Mouse (Mus musculus): ENCODE measurements around the gene Ssbp3. TPM values are rescaled to one million over a fixed set of nuclear protein-coding genes. Genes with fewer than 3 reads are reported as not detected.

Ssbp3 gene
- polyA plus RNA-seq, 1 experiment from 2014 or later = 119 TPM

DNA sequence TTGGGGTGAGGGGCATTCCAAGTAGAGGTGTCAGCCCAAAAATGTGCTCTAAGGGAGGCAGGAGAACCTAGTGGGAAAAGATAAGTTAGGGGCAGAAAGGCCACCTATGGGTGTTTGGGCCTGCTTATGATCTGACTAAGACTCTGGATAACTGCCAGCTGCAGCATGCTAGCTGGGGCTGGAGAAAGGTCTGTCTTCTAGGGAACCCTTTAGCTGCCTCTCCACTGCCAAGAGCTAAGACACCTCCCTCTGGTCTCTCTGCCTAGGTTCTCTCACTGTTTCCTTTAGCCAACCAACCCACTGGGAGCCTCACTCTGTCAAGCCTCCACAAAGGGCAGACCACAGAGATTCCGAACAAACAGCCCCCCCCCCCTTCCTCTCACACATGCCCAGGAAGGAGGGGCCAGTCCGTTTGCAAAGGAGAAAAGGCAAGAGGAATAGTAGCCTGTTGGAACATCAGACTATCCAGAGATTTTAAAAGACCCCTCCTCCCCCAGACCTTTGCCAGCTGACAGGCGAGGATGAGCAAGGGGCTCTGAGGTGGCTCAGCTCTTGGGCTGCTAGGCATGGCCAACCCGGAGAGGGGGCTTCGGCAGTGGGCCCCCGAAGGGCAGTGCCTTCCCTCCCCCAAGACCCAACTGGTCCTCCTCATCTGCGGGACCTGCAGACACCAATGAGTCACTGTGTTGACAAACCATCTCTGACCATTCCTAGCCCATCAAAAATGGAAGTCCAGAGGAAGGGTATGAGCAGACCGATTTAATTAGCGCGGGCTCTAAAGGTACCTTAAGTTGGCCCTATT, 1.4 kb upstream of the Ssbp3 start:
- H3K27me3 ChIP-seq (ENCODE audit: low read depth, poor library complexity, severe bottlenecking) = no peaks in the 10 kb centered on the region
- H3K4me3 ChIP-seq = peak overlapping the region; percentile 90
- peak overlapping the region; percentile 99 for H3K27ac ChIP-seq (replicated peaks)
- WGBS = 7% methylated on average over 10 of the region's 10 CpGs
- peaks cover 13% of the 10 kb centered on the region for H3K36me3 ChIP-seq
- H3K4me1 ChIP-seq = peaks cover 59% of the 10 kb centered on the region
- DNase-seq (ENCODE audit: low spot score) = peak; percentile 66
- no peaks in the 10 kb centered on the region for H3K9me3 ChIP-seq (replicated peaks)

DNA sequence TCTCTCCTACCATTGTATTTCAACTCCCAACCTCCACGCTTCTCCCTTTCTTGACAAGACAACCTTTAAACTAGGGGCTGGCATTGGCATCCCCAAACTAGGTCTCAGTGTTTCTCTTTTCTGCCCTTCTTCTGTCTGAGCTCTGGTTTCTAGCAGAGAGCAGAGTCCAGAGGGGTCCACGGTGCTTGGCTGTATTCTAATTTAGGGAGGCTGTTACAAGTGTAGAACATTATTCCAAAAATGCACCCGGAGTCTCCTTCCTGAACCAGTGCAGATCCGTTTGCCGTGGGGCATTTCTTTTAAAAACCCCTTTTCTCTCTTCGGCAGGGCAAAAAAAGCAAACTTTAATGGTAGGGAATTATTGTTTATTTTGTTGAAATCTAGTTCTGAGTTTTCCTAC, 704 bp upstream of the Ssbp3 start:
- 2% methylated on average over 6 of the region's 6 CpGs for WGBS
- Histone ChIP-seq H3K27me3 (ENCODE audit: low read depth, poor library complexity, severe bottlenecking) (no peaks in the 10 kb centered on the region), H3K27ac (replicated peaks) (peak overlapping the region; percentile 99), H3K9me3 (replicated peaks) (no peaks in the 10 kb centered on the region), H3K4me1 (peaks cover 66% of the 10 kb centered on the region), H3K36me3 (peaks cover 20% of the 10 kb centered on the region), H3K4me3 (peak overlapping the region; percentile 90)
- DNase-seq (ENCODE audit: low spot score) = peak; percentile 41

DNA sequence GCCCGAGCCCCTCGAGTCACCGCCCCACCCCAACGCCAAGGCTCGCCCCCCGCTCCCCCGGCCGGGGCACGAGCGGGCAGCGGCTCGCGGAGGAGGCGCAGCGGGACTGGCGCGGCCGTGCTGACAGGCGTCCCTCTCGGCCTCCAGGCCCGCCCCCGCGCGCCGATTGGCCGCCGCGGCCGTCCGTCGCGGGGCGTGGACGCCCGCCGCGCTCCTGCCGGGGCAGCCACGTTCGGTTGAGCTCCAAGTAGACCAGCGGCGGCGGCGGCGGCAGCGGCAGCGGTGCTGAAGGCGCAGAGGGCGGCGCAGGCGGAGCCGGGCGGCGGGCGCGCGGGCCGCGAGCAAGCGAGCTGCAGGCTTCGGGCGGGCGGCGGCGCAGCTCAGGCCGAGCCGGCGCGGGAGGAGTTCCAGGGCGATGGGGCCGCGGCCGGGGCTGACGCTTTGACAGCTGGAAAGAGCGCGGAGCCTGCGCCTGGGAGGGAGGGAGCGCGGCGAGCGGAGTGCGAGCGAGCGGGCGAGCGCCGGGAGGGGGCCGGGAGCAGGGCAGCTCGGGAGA, 823 bp downstream of the Ssbp3 start:
- H3K4me1 ChIP-seq = peaks cover 78% of the 10 kb centered on the region
- H3K9me3 ChIP-seq (replicated peaks) = no peaks in the 10 kb centered on the region
- 2% methylated on average over 89 of the region's 89 CpGs for WGBS
- peaks cover 35% of the 10 kb centered on the region for H3K36me3 ChIP-seq
- peak overlapping the region; percentile 99 for H3K27ac ChIP-seq (replicated peaks)
- H3K27me3 ChIP-seq (ENCODE audit: low read depth, poor library complexity, severe bottlenecking) = no peaks in the 10 kb centered on the region
- peak; percentile 92 for DNase-seq (ENCODE audit: low spot score)
- H3K4me3 ChIP-seq = peak overlapping the region; percentile 90

DNA sequence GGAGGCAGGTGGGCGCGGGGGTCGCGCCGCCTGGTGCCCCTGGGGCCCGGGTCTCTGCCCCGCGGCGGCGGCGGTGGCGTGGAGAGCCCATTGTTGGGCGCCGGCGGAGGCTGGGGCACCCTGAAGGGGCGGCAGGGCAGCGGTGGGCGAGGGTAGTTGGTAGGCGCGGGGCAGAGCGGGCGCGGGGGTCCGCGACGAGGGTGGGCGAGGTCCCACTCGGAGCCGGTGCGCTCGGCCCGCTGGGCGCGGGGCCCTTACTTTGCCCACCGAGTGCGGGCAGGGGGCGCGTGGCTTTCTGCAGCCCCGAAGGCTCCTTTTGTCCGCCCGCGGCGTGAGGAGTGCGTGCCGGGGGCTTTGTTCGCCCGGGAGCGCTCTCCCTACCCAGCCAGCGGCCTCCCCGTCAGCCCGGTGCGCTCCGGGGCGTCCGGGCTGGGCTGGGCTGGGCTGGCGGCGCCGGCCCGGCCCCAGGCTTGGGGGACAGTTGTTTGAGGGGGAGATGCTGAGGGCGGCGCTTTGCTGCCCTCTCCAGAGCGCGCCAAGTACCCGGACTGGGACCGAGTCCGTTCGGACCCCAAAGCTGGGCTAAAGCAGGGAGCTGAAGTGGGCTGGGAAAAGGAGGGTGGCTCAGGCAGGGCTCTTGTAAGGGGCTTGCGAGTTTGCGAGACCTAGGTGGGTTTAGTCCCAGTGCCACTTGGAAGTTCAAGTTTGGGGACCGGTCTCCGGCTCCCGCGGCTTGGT, 1.6 kb downstream of the Ssbp3 start:
- peak; percentile 62 for DNase-seq (ENCODE audit: low spot score)
- under 1% methylated on average over 73 of the region's 73 CpGs for WGBS
- Histone ChIP-seq H3K36me3 (peaks cover 43% of the 10 kb centered on the region), H3K9me3 (replicated peaks) (no peaks in the 10 kb centered on the region), H3K27me3 (ENCODE audit: low read depth, poor library complexity, severe bottlenecking) (no peaks in the 10 kb centered on the region), H3K4me1 (peaks cover 75% of the 10 kb centered on the region), H3K4me3 (peak overlapping the region; percentile 90), H3K27ac (replicated peaks) (peak overlapping the region; percentile 99)

DNA sequence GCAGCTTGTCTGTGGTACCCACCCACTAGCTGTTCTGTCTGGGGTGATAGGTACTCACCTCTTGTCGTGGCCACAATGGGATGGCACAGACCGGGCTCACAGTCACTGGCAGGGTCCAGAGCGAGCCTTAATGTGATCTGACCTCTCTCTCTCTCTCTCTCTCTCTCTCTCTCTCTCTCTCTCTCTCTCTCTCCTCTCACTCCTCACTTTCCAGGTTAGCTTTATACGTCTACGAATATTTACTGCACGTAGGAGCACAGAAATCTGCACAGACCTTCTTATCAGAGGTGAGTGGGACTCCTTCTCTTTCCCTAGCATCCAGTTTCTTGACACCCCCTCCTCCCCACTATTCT, 2.2 kb downstream of the Ssbp3 start:
- no peak for DNase-seq (ENCODE audit: low spot score)
- peak overlapping the region; percentile 99 for H3K27ac ChIP-seq (replicated peaks)
- peaks cover 73% of the 10 kb centered on the region for H3K4me1 ChIP-seq
- WGBS = 4% methylated on average over 6 of the region's 6 CpGs
- peaks cover 48% of the 10 kb centered on the region for H3K36me3 ChIP-seq
- no peaks in the 10 kb centered on the region for H3K9me3 ChIP-seq (replicated peaks)
- no peaks in the 10 kb centered on the region for H3K27me3 ChIP-seq (ENCODE audit: low read depth, poor library complexity, severe bottlenecking)
- H3K4me3 ChIP-seq = peak overlapping the region; percentile 90

DNA sequence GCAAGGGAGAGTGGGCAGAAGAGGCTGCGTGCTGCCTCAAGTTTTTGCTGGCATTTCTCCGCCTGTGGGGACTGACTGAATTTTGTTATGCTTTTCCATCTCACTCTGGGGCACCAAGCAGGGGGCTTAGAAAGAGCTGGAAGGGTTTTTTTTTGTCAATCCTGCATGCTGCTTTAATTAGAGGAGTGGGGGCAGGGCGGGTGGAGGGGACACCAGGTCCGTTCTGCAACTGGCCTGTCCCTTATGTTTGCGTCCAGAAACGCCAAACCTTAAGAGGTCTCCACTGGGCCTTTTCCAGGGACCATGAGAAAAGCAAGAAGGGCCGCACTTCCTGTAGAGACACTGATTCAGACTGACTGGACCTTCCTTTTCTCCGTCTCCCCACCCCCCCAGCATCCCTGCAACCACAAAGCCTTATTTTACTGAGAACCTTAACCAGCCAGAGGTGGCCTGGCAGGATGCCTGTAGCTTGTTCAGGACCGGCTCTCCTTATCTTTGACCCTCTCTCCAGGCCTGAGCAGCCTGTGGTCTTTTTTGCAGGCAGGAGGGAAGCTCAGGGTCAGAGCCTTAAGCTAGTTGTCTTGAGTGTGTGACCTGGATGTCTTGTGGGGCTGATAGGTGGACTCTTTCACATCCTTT, 3.0 kb downstream of the Ssbp3 start:
- Histone ChIP-seq H3K27me3 (ENCODE audit: low read depth, poor library complexity, severe bottlenecking) (no peaks in the 10 kb centered on the region), H3K36me3 (peaks cover 57% of the 10 kb centered on the region), H3K4me1 (peaks cover 68% of the 10 kb centered on the region), H3K4me3 (peak overlapping the region; percentile 90), H3K27ac (replicated peaks) (peak overlapping the region; percentile 99), H3K9me3 (replicated peaks) (no peaks in the 10 kb centered on the region)
- 27% methylated on average over 9 of the region's 9 CpGs for WGBS
- DNase-seq (ENCODE audit: low spot score) = no peak

DNA sequence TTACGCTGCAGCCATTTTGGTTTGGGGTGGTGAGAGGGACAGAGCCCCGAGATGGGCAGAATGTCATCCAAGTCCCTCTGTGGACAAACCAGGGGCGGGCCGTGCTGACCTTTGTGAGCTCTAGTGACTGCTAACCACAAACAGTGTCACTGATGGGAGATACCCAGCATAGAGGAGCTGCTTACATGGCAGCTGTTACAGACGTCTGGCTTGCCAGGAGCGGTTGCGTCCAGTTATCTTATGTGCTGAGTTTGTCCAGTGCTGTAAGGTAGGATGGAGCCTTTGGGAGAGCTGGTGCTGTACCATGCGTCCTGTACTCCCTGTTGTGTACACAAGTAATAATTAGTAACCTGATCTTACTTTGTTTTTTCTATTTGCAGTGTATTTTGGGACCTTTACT, 4.8 kb downstream of the Ssbp3 start:
- H3K36me3 ChIP-seq = peaks cover 74% of the 10 kb centered on the region
- DNase-seq (ENCODE audit: low spot score) = no peak
- peaks cover 62% of the 10 kb centered on the region for H3K4me1 ChIP-seq
- 82% methylated on average over 8 of the region's 8 CpGs for WGBS
- H3K27me3 ChIP-seq (ENCODE audit: low read depth, poor library complexity, severe bottlenecking) = no peaks in the 10 kb centered on the region
- H3K27ac ChIP-seq (replicated peaks) = no peak overlapping the region
- H3K4me3 ChIP-seq = peak overlapping the region; percentile 90
- H3K9me3 ChIP-seq (replicated peaks) = no peaks in the 10 kb centered on the region

DNA sequence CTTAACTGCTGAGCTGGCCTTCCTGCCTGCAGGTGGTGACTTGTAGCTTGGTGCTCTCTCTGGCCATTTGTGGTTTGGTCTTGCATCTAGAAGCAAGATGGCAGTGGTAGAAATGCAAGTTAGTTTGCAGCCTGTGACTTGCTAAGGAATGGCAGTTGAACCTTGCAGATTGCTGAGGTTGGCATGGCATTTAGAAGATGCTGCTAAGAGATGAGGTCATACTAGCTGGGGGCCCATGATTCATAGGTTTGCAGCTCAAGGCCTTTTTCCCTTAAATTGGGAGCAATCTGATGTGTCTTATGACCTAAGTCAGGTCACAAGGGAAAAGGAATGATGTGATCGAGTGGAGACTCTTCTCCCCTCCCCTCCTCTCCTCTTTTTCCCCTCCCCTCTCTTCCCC, 7.8 kb downstream of the Ssbp3 start:
- peaks cover 78% of the 10 kb centered on the region for H3K4me1 ChIP-seq
- peaks cover 100% of the 10 kb centered on the region for H3K36me3 ChIP-seq
- H3K27ac ChIP-seq (replicated peaks) = no peak overlapping the region
- 74% methylated on average over 1 of the region's 1 CpGs for WGBS
- no peaks in the 10 kb centered on the region for H3K27me3 ChIP-seq (ENCODE audit: low read depth, poor library complexity, severe bottlenecking)
- no peak overlapping the region for H3K4me3 ChIP-seq
- DNase-seq (ENCODE audit: low spot score) = no peak
- no peaks in the 10 kb centered on the region for H3K9me3 ChIP-seq (replicated peaks)

DNA sequence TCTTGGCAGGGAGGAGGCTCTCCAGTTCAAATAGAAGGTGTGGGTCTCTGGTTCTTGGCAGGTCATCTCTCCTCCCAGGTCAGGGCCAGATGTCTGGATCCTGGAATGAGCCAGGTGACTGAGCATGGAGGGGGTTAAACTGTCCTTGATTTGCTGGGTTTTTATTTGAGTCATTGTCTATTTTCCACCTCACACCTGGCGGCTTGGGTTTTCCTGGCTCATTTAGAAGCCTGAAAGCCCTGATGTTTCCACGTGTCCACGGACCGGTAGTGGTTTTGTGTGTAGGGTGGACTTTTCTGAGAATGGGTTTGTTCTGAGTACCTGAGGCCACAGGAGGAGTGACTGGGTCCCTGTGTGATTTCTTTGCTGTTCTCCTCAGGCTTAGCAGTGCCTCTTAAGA, 9.6 kb downstream of the Ssbp3 start:
- Histone ChIP-seq H3K36me3 (peaks cover 100% of the 10 kb centered on the region), H3K4me1 (peaks cover 76% of the 10 kb centered on the region)

DNA sequence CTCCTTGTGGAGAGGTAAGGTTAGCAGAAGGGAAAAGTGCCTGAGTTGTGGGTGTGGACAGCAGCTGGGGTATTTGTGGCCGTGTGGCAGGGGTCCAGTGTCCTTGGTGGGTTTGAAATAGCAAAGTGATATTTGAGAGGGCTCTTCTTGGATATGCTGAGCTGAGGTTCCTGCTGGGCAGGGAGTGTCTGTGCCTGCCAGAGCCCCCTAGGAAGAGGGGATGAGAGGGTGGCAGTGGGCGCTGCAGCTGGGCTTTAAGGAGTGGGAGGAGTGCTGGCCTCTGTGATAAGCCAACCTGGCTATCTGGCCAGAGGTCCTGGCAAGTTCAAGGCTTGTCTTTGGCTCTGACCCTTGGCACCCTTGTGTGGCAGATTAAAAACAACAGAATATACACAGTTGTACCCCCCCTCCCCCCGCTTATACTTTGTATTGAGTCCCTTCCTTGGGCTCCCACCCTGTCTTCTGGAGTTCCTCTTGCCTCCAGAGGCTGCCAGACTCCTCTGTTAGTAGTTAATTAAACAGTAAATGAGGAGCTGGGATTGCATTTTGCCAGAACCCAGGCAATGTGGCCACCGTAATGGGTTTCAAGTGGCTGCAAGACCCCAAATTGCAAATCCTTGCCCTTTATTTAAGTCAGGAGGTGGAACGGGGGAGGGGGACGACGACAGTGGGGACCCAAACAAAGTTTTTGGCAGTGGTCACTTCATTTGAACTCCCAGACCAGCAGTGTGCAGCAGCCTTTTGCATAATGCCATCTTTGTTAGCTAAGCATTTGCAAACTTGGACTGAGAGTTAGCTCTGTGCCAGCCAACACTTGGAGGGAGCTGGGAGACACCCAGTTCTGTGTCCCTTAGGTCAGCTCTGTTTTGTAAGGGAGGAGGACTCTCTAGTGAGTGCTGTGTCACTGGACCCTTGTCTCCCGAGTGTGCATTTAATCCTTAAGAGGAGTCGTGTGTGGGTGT, 11.2 kb downstream of the Ssbp3 start:
- Histone ChIP-seq H3K36me3 (peaks cover 100% of the 10 kb centered on the region), H3K4me1 (peaks cover 76% of the 10 kb centered on the region)

More for the DNA sequence above, 9.6 kb downstream of the Ssbp3 start:
- Histone ChIP-seq H3K27me3 (ENCODE audit: low read depth, poor library complexity, severe bottlenecking) (no peaks in the 10 kb centered on the region), H3K9me3 (replicated peaks) (no peaks in the 10 kb centered on the region), H3K27ac (replicated peaks) (no peak overlapping the region), H3K4me3 (no peak overlapping the region)
- WGBS = 93% methylated on average over 4 of the region's 4 CpGs
- no peak for DNase-seq (ENCODE audit: low spot score)

DNA sequence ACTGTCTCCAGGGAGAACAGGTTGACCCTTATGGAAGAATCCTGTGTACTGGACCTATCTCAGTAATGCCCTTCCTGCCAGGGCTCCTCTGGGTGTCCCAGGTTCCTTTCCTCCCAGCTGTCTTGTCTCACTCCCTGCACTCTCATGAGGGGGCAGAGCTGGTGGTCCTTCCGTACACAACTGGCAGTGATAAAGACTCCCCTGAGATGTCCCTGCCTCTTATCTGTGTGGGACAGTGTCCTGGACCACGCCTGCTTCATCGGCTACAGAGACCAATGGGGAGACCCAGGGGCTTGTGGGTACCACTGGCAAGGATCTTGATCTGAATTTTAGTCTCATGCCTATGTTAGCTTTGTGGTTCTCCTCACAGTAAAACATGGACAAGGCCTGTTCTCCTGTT, 12.4 kb downstream of the Ssbp3 start:
- Histone ChIP-seq H3K4me1 (peaks cover 80% of the 10 kb centered on the region), H3K36me3 (peaks cover 100% of the 10 kb centered on the region), H3K9me3 (replicated peaks) (no peaks in the 10 kb centered on the region), H3K27ac (replicated peaks) (peak overlapping the region; percentile 25; the same call in 1 of the 2 replicates), H3K4me3 (no peak overlapping the region), H3K27me3 (ENCODE audit: low read depth, poor library complexity, severe bottlenecking) (no peaks in the 10 kb centered on the region)
- WGBS = 89% methylated on average over 3 of the region's 3 CpGs
- no peak for DNase-seq (ENCODE audit: low spot score)

More for the DNA sequence above, 11.2 kb downstream of the Ssbp3 start:
- Histone ChIP-seq H3K9me3 (replicated peaks) (no peaks in the 10 kb centered on the region), H3K27me3 (ENCODE audit: low read depth, poor library complexity, severe bottlenecking) (no peaks in the 10 kb centered on the region), H3K27ac (replicated peaks) (peak overlapping the region; percentile 42; the same call in 1 of the 2 replicates), H3K4me3 (no peak overlapping the region)
- WGBS = 73% methylated on average over 9 of the region's 9 CpGs
- no peak for DNase-seq (ENCODE audit: low spot score)

DNA sequence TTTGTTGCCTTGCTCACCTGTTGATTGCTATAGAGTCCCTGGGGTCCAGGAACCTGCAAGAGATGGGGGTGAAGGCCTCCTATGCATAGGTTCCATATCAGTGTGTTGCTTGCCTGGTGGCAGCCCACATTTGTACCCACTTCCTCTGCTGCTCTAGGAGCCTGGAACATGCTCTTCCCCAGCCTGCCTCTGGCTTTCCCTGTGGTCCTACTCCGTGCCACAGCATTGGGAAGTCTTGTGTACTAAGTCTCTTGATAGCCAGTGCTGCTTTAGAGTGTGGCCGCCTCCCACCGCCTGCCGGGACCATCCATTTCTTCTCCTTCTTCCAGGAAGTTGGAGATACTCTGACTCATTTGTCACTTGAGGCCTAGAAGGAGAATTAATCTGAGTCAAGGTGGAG, 13.7 kb downstream of the Ssbp3 start:
- Histone ChIP-seq H3K27me3 (ENCODE audit: low read depth, poor library complexity, severe bottlenecking) (no peaks in the 10 kb centered on the region), H3K9me3 (replicated peaks) (no peaks in the 10 kb centered on the region), H3K27ac (replicated peaks) (no peak overlapping the region), H3K36me3 (peaks cover 100% of the 10 kb centered on the region), H3K4me3 (no peak overlapping the region), H3K4me1 (peaks cover 87% of the 10 kb centered on the region)
- 93% methylated on average over 4 of the region's 4 CpGs for WGBS
- DNase-seq (ENCODE audit: low spot score) = no peak

Data from midbrain, embryonic 10.5 days (tissue).